Mouse (Mus musculus) kidney, adult 9 months (tissue): ENCODE measurements at regions not wholly inside any gene's neighbourhood (a gene's known extent, or its start where the extent isn't known, plus 50 kb on each side); places are given as distances from the start of the nearest gene placed in this dataset.
"Not testable (repeated sequence)": the region's sequence is repeated elsewhere in the genome, so short reads cannot be mapped to it uniquely, and the experiment has no call there.

Experiments
- DNase-seq: peaks from one replicate; pipeline ENCODE4 v3.0.0; 2022

GRCm38 (mm10) chr14:53373777-53374468, 878.4 kb upstream of the Olfr1507 start:
- not testable (repeated sequence) for DNase-seq

GRCm38 (mm10) chr14:53369776-53370175, 874.2 kb upstream of the Olfr1507 start:
- no peak for DNase-seq

- DNase-seq: not testable (repeated sequence)
Observed at GRCm38 (mm10) chr14:53367420-53367819, 871.9 kb upstream of the Olfr1507 start.

GRCm38 (mm10) chr14:53363995-53364394, 868.4 kb upstream of the Olfr1507 start:
- not testable (repeated sequence) for DNase-seq

- not testable (repeated sequence) for DNase-seq
Observed at GRCm38 (mm10) chr14:53362054-53362453, 866.5 kb upstream of the Olfr1507 start.

GRCm38 (mm10) chr14:53357498-53357897, 861.9 kb upstream of the Olfr1507 start:
- not testable (repeated sequence) for DNase-seq

GRCm38 (mm10) chr14:53356783-53357182, 861.2 kb upstream of the Olfr1507 start:
- not testable (repeated sequence) for DNase-seq

- not testable (repeated sequence) for DNase-seq
Observed at GRCm38 (mm10) chr14:53351457-53351856, 855.9 kb upstream of the Olfr1507 start.

GRCm38 (mm10) chr14:53350780-53351179, 855.2 kb upstream of the Olfr1507 start:
- not testable (repeated sequence) for DNase-seq

- peak; percentile 1 for DNase-seq
Observed at GRCm38 (mm10) chr14:53349111-53349510, 853.6 kb upstream of the Olfr1507 start.

GRCm38 (mm10) chr14:53345568-53345967, 850.0 kb upstream of the Olfr1507 start:
- DNase-seq: peak; percentile 7

GRCm38 (mm10) chr14:53343849-53344248, 848.3 kb upstream of the Olfr1507 start:
- not testable (repeated sequence) for DNase-seq

- not testable (repeated sequence) for DNase-seq
Observed at GRCm38 (mm10) chr14:53339167-53339566, 843.6 kb upstream of the Olfr1507 start.

- DNase-seq: not testable (repeated sequence)
Observed at GRCm38 (mm10) chr14:53337446-53337845, 841.9 kb upstream of the Olfr1507 start.

- DNase-seq: not testable (repeated sequence)
Observed at GRCm38 (mm10) chr14:53336705-53337104, 841.2 kb upstream of the Olfr1507 start.

GRCm38 (mm10) chr14:53334451-53334850, 838.9 kb upstream of the Olfr1507 start:
- not testable (repeated sequence) for DNase-seq

GRCm38 (mm10) chr14:53331153-53331552, 835.6 kb upstream of the Olfr1507 start:
- DNase-seq: not testable (repeated sequence)

- not testable (repeated sequence) for DNase-seq
Observed at GRCm38 (mm10) chr14:53324367-53324766, 828.8 kb upstream of the Olfr1507 start.

GRCm38 (mm10) chr14:53318512-53319309, 823.2 kb upstream of the Olfr1507 start:
- DNase-seq: not testable (repeated sequence)

GRCm38 (mm10) chr14:53312490-53312889, 816.9 kb upstream of the Olfr1507 start:
- DNase-seq: not testable (repeated sequence)

- not testable (repeated sequence) for DNase-seq
Observed at GRCm38 (mm10) chr14:53303179-53303578, 807.6 kb upstream of the Olfr1507 start.

GRCm38 (mm10) chr14:53302491-53302829, 806.9 kb upstream of the Olfr1507 start:
- not testable (repeated sequence) for DNase-seq

GRCm38 (mm10) chr14:53301722-53302490, 806.4 kb upstream of the Olfr1507 start:
- not testable (repeated sequence) for DNase-seq
